Mouse (Mus musculus) heart, postnatal 10 days (tissue): ENCODE measurements around the gene Tgfb2. TPM values are rescaled to one million over a fixed set of nuclear protein-coding genes. Genes with fewer than 3 reads are reported as not detected.

Experiments
- DNase-seq, 2 experiments: peaks; one replicate each; pipeline ENCODE4 v3.0.0; 2021
- intact Hi-C: fragments of 180-260 bp; cut with DNase I; formaldehyde crosslinking; loops from one replicate; pipeline ENCODE4 v1.15.1; 2025
- total RNA-seq, 2 experiments: library from RNA; stranded (reverse); gene quantifications; 2 replicates each; pipeline ENCODE4 v1.2.3; 2021

Tgfb2 gene
- total RNA-seq, 2 experiments from 2014 or later = 14.7 to 16.7 TPM

DNA sequence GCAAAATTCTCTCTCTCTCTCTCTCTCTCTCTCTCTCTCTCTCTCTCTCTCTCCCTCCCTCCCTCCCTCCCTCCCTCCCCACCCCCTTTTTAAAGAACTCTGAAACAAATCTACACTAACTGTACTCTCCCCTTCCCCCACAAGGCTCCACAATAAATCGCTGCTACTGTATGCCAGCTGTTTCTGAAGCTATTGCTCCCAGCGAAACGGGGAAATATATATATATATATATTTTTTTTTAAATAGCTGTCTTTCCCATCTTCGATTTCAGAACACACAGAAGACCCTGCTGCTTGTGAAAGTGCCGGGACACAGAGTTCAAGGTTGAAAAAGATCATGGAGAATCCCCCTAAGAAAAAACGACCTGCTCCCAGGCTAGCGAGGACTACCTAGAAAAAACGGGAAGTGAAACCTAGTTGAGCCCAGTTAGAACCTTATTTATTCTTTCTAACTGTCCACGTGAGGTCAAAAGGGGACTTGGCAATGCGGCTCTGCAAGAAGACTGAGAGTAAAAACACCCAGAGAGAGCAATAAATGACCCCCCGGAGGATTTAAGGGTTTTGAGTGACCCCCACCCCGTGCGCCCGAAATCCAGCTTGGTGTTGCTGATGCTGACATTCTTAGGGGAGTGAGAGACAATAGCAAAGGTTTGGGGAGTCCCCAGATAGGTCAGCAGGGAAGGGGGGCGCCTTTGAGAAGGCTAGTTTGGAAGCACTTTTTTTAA is 2.4 kb downstream of the Tgfb2 start:
- intact Hi-C loops = loop anchor here (5.0 kb wide), 1 partner anchor 151 kb away; no protein-coding TSS in a partner anchor
- peak in 1 of 2 experiments; percentile 45 for DNase-seq

DNA sequence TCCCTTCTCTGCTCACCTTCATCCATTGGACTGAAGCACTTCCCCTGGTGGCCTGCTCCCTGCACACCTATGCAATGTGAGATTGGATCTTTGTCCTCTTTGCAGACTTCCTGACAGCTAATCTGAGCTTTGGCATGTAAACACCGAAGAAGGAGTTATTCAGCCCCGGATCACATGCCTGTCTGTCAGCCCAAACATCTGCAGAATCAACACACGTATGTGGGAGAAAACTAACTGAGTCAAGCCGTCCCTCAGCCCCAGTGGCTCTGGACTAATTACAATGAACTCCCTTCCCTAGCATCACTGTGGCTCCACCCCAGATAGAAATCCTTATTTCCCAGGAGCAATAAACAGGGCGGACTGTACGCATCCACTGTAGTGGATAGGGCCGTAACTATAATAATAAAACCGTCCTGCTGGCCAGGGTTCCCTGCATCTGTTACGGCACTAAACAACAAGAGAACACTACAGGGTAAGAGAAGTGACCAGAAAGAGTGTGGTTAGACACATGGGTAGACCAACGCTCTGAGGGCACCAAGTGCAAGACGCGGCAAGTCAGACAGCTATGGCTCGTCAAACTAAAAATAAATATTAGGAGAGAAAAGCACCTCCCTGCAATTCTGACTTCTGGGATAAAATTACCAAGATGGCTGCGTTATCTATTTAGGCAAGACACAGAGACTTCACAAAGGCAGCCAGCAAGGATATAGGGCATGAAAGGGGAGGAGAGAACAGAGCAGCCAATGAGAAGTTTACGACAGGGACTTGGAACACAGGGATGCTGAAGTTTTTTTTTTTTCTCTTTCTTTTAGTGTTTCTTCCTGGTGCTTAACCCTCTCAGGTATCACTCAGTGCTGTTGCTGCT is 3.2 kb downstream of the Tgfb2 start:
- intact Hi-C loops = loop anchor here (5.0 kb wide), 1 partner anchor 150 kb away; no protein-coding TSS in a partner anchor

DNA sequence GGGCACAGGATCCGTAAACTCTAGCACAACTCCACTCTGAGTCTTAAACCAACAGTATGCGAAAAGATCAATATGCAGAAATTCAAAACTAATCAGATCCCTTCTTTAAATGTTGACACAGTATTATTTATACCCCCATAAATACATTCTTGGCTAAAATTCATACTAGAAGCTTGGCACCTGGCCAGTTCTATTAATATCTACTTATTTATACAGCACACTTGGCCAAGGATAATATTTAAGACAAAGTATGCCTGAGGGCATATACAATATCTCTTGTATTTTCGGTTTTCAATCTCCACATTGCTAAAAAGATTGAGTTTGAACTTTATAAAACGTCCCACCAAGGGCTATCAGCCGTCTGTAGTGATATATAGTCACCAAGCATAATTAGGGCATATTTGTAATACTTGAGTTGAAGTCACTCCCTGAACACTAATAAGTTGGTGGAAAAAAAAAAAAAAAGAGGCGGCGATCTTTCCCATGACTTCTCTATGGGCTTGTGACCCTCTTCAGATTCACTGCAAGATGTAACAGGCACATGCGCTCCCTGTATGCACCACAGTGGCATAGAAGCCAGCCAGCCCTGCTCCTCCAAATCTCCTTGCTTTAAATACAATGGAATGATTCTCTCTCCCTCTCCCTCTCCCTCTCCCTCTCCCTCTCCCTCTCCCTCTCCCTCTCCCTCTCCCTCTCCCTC is 4.4 kb downstream of the Tgfb2 start:
- DNase-seq = no peak
- intact Hi-C loops = loop anchor here (5.0 kb wide), 1 partner anchor 149 kb away; no protein-coding TSS in a partner anchor

More for the DNA sequence above, 3.2 kb downstream of the Tgfb2 start:
- peak; percentile 51 for DNase-seq

DNA sequence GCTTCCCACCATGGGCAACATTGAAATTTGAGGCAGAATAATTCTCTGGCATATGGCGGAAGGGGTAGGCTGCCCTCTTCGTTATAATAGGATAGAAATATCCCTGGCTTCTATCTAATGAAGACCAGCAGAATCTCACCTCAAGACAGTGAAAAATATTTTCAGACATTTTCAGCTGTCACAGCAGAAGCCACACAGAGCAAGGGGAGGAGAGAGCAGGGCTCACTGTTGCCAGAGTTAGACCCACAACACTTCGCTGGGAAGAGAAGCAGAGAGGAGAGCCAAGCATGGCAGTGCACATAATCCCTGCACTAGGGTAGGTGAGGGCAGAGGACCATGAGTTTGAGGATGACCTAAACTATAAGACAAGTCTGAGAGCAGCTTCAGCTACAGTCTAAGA is 5.3 kb downstream of the Tgfb2 start:
- intact Hi-C loops = loop anchor here (5.0 kb wide), 1 partner anchor 148 kb away; no protein-coding TSS in a partner anchor
- no peak for DNase-seq

DNA sequence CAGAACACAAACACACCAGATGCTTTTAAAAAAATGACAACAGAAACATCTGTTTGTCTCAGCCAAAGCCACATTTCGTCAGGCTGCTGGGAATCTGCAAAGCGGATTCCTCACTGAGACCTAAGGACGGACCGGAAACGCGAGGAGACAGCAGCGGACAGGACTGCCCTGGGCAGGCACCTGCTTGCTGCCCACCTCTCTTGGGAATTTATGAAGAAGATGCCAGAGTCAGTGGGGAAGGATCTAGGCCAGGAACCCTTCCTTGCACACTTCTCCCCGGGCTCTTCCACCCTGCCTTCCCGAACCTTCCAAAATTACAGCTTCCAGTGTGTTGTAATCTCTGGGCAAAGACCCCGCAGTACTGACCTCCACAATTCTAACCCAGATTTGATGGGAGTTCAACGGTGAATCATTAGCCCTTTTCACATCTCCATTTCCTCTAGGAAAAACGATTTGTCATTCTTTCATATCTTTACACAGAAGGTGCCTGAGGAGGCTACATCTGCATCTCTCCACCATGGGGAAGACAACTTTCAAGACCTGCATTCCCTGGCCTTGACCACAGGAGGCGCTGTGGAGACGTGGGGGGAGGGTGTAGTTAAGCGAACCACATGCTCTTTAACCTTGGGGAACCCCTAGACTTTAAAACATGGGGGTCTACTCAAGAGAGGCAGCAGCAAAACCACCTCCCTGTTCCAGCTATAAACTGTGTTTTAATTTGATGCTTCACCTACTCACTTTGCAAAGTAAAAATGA is 7.0 kb downstream of the Tgfb2 start:
- intact Hi-C loops = no loop called here
- no peak for DNase-seq

DNA sequence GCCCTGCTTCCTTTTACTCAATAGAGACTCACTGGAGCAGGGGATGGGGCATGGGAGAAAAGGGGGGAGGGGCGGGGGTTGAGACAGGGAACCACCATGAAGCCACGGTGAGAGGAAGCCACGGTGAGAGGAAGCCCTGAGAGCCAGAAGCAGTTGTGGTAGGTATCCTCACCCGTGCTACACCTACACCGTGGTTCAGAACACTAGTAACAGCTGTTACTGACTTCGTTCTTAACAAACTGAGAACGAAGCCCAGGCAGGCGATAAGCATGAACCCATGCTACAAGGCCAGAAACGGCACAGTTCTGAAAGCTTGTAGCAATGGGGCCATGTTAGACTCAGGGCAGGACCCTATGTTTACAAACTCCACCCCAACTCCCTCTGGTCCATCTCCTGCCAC is 9.6 kb downstream of the Tgfb2 start:
- intact Hi-C loops = no loop called here
- no peak for DNase-seq

DNA sequence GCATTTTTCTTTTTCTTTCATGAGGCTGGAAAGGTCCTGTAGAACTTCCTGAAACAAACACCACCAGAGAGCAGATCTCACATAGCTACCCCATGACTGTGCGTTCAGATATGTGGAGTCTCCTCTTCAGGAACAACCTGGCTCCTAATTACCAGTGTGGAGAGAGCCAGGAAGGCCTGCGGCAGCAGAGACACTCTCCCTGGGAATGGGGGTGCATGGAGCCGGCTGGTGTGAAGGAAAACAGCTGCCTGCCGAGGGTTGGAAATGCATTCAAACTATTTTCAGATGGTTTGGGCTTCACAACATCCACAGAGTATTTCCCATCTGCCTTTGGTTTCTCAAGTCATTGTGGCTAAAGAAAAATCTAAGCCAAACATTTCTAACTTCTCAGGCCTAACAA is 10.4 kb downstream of the Tgfb2 start:
- DNase-seq = peak; percentile 62 to 69
- intact Hi-C loops = no loop called here

DNA sequence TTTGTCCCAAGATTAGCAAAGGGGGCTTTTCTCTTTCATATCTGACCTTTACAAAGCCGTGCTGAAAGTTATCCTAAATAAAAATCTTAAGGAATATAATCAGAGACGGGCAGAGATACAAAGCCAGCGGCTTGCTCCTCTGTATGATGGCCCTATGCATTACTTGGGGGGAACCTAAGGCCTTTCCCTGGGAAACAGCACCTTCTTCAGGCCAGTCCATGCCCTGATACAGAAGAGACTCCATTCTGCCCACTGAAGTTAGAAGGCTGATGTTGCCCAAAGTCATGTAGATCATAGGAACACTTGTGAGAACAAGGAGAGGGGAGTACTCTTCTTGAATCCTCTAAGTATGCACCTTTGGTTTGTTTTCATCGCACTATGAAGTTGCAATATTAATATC is 13.4 kb downstream of the Tgfb2 start:
- intact Hi-C loops = no loop called here
- DNase-seq = no peak

DNA sequence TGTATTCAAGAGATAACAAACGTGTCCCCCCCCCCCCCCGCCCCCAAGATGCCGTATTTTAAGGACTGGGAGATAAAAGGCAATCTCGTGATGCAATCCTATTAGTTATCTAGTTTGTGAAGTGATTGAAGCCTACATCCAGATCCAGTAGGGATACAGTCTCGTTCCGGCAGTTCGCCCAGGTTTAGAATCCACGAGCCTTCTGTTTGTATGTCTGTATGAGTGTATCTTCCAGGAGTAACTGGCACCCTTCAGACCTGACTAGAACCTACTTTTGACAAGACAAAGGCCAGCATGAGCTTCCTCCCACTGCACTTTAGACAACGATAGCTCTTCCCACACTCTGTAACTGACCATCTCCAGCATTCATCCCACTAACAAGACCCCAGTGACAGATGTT is 14.1 kb downstream of the Tgfb2 start:
- DNase-seq = no peak
- intact Hi-C loops = no loop called here

DNA sequence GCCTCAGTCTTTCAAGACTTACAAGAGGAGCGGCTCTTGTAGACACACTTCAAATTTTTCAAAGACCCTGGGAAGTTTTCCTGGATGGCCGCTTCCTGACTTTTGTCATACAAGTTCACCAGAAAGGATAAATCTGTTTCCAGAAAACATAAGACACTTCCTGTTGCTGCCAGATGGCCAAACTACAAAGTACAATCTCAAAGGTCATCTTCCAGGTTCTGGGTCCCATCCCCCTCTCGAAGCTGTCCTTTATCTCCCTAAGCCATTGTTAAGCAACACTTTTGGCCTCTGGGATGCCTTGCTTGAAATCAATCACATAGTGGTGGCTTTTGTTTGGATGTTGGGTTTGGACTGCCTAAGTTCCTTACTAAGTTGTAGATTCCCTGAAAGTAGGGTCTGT is 21.7 kb downstream of the Tgfb2 start:
- no peak for DNase-seq
- intact Hi-C loops = no loop called here

DNA sequence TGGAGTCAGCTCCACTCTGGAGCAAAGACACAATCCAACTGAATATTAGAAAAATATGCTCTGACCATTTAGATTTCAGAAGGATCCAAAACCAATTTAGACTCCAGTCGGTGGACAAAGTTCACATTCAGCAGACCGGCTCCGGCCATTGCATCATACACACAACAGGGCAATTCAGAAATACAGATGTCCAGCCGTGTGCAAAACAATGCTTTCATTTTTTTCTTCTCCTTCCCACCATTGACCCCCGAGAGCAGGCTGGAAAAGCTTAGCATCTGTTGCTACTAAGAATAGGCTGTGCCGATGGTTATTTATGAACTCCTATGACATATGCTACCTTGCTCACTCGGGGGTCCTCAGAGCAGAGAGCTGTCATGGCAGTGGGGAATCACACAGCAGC is 23.2 kb downstream of the Tgfb2 start:
- peak; percentile 26 to 28 for DNase-seq
- intact Hi-C loops = no loop called here

DNA sequence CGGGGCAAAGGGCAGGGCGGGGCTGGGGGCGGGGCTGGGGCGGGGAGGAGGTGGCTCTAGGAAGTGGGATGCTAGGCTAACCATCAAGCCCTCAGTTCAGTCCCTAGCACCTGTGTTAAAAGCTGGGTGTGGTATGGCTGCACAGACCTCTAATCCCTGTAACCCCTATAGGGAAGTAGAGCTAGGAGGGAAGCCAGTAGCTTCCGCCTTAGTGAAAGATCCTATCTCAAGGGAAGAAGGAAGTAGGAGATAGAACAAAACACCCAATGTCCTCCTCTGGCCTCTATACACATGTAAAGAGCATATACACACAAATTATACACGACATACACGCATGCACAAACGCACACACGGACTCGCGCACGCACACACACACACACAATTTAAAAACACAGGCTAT is 28.2 kb downstream of the Tgfb2 start:
- DNase-seq = no peak
- intact Hi-C loops = no loop called here

DNA sequence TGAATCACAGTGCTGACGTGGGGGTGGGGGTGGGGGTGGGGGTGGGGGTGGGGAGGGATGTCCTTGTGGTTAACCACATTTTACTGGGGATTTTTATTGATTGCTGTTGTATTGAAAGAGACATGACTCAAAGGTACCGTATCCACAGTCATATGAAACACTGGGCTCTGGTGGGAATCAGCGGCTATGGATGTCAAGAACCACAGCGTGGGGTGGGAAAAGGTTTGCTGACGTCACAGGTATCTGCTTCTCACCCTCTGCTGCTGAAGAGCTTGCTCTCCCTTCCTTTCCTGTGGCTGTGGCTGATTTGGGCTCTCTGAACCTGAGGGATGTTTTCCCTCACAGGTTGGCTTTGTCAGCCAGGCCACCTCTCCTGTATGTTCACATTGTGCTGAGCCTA is 29.6 kb downstream of the Tgfb2 start:
- intact Hi-C loops = no loop called here
- DNase-seq = no peak

DNA sequence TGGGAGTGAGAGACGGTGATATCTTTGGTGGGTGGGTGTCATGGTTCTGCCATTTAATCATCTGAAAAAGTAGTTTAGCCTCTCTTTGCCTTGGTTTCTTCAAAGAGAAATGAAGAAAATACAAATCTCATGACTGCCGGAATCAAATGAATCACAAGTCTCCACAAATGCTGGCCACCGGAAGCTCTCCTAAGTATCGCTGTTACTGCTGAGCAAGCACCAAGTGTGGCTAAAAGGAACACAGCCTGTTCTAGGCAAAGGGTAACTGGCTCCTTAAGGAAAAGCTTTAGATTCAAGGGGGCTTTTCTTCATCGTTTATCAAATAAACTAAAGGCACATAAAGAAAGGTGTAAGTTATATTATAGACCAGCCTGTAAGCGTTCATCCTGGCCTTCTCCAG is 30.5 kb downstream of the Tgfb2 start:
- no peak for DNase-seq
- intact Hi-C loops = no loop called here

DNA sequence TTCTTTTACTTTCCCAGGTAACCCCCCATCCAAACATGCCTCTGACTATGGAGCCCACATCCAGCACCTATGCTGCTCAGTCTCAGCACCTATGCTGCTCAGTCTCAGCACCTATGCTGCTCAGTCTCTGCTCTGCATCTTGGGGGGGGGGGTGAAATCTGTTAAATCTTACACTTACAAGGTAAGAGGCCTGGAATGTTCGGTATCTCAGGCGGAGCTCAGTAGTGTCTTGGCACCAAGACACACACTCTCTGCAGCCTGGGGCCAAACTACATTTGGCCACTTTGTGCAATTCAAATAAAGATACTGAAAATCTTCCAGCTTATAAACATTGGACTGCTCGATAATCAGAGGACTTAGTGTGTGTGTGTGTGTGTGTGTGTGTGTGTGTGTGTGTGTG is 31.2 kb downstream of the Tgfb2 start:
- intact Hi-C loops = no loop called here

DNA sequence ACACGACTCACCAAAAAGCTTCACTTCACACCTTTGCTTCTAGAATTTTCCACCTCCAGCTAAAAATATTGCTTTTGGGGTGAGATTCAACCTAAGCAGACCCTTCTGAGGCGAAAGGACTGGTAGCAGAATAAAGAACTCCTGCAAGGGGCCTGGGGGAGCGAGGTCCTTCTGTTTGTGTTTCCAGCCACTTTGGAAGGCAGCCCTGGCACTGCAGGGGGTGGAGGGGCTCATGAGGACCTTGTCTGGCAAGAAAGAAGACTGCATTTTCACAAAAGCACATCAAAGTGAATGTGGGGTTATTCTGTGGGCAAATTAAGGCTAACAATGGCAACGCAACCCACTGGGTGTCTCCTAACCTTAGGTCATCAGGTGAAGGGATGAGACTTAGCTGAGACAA is 32.6 kb downstream of the Tgfb2 start:
- DNase-seq = no peak
- intact Hi-C loops = no loop called here

More for the DNA sequence above, 31.2 kb downstream of the Tgfb2 start:
- no peak for DNase-seq

DNA sequence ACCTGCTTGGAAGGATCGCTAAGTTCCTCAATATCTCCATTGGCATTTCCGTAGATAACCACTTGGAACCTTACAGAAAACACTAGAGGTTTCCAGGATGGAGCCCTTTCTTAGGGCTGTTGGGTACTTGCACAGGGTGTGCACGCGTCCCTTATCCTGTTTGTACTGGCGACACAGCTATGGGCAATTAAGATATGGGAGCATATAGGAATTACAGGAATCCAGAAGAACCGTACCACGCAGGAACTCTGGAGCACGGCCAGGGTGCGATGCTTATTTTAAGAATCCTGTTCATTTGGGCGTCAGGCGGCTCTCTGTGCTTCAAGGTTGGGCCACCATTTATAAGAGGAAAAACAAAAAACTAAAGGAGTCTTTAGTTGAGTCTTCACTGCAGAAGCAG is 42.4 kb downstream of the Tgfb2 start:
- DNase-seq = peak; percentile 31
- intact Hi-C loops = no loop called here

DNA sequence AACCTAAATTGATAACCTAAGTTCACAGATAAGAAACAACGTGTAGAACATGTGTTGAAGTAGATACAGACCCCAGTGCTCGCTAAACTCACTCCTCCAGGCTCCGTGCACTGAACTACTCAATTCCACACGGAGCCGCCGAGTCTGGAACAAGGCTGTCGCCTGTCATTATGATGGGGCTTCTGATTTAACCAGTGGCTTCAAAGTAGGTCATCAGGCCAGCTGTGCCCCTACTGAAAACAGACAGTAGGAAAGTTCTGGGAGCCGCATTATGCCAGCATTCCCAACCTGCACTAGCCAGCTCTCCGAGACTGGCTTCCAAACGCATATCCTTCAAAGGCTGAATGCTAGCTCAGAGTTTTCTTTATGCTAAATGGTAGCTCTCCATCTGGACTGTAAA is 42.8 kb downstream of the Tgfb2 start:
- DNase-seq = no peak
- intact Hi-C loops = no loop called here

DNA sequence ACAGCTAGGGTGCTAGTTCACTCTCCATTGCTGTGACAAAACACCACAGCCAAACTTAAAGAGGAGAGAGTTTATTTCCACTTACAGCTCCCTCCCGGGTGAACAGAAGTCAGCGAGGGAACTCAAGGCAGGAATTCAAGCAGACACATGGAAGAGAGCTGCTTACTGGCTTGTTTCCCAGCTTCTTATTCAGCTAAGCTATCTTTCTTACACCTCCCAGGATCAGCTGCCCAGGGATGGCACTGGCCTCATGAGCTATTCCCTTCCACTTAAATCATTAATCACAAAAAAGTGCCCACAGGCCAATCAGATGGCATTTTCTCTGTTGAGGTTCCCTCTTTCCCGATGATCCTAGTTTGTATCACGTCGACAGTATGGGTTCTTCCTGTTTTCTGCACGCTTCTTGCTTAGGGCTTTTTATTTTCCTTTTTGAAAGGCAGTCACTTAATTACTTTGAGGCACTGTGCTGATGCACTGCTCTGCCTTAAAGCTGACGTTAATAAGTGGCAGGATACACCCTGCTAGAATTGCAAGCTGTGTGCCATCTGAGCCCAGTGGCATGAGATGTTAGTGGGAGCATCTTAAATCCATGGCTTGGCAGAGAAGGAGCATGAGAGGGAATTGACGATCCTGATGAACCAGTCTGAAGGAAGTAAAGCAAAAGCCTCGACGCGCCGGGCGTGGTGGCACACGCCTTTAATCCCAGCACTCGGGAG is 44.4 kb downstream of the Tgfb2 start:
- intact Hi-C loops = no loop called here

DNA sequence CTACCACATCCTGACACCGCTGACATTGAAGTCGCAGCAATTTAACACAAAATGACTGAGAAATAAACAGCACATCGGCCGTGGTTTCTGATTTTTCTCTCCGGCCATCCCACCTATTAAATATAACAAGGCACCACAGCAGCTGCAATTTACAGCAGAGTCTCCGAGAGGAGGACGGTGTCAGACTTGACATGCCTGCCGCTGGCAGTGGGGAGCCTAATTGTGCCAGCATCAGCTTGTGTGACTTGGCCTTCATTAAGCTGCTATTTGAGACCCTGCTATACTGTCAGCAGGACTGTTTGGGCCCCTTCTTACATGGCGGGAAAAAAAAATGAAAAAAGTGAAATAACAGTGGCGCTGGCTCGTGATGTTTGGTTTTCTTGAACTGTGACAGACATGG is 47.0 kb downstream of the Tgfb2 start:
- no peak for DNase-seq
- intact Hi-C loops = no loop called here

More for the DNA sequence above, 44.4 kb downstream of the Tgfb2 start:
- DNase-seq = no peak
